Mouse (Mus musculus) cerebellum, adult 2 months (tissue): ENCODE results near the gene Gsg1l.

Experiments
- CTCF ChIP-seq: fragments of 200-500 bp; IDR thresholded peaks from 2 replicates; pipeline ENCODE4 v1.5.1; 2011; ENCODE audit warnings: low read depth, mild to moderate bottlenecking, control low read depth, low read length, moderate library complexity, borderline replicate concordance; ENCODE audit not compliant: insufficient read depth
- POLR2A ChIP-seq: fragments of 200-500 bp; IDR thresholded peaks from 2 replicates; pipeline ENCODE4 v1.6.1; 2011; ENCODE audit warnings: low read length, control low read depth, borderline replicate concordance; ENCODE audit not compliant: insufficient read depth

DNA sequence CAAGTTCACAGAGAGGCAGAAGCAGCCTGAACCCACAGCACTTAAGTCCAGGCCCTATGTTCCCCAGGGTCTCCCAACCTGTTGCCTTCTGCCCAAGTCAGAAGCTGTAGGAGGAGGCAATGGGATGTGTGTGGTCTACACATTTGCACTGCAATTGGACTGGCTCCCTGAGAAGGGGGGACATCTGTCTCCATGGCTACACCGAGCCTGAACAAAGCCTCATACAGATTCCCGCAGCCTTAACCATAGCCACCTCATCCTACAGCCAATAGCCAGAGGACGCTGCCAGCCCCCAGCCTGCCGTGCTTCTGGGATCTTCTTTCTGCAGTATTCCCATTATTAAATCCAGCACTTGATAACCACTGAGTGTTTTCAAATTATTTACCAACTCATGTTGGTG lies 20.0 kb downstream of the Gsg1l start:
- no peak for TF ChIP-seq POLR2A
- no peak for TF ChIP-seq CTCF
